Mouse (Mus musculus): ENCODE data around the gene Prdm4.

GRCm38 (mm10) chr10:85953401-85953800, 36.5 kb upstream of the Prdm4 start:
- TF ChIP-seq CTCF (IDR thresholded peaks at IDR 0.05; ENCODE audit: extremely low read depth, insufficient read depth, low read length) (no peak), POLR2A (IDR thresholded peaks at IDR 0.05; ENCODE audit: extremely low read depth, insufficient read depth, low read length) (no peak)

Data from cortical plate, adult 2 months (tissue).